Mouse (Mus musculus) neural tube, embryonic 15.5 days (tissue): Measurements from ENCODE around the gene Plekha8. TPM values are rescaled to one million over a fixed set of nuclear protein-coding genes. Genes with fewer than 3 reads are reported as not detected.

Source experiments
- ATAC-seq: fragments of 200-750 bp; cut with Nextera tagmentation; 2 replicates; pipeline ENCODE4 v1.8.0; 2017; ENCODE audit warnings: mild to moderate bottlenecking, moderate TSS enrichment, moderate library complexity; ENCODE audit not compliant: low FRiP score
- H3K27ac ChIP-seq: fragments of 300-500 bp; sonication (generic); replicated peaks from 2 replicates; pipeline ENCODE4 v1.5.1; 2015; ENCODE audit warnings: mild to moderate bottlenecking, inconsistent platforms
- H3K27me3 ChIP-seq: fragments of 300-500 bp; sonication (generic); replicated peaks from 2 replicates; pipeline ENCODE4 v1.6.1; 2015; ENCODE audit warnings: inconsistent platforms
- H3K36me3 ChIP-seq: fragments of 300-500 bp; sonication (generic); 2 replicates; pipeline ENCODE4 v1.6.1; 2015; ENCODE audit warnings: inconsistent platforms
- H3K4me1 ChIP-seq: fragments of 300-500 bp; sonication (generic); 2 replicates; pipeline ENCODE4 v1.6.1; 2015; ENCODE audit warnings: inconsistent platforms
- H3K4me2 ChIP-seq: fragments of 300-500 bp; sonication (generic); 2 replicates; pipeline ENCODE4 v1.6.1; 2015; ENCODE audit warnings: inconsistent platforms, mild to moderate bottlenecking, moderate library complexity
- H3K4me3 ChIP-seq: fragments of 300-500 bp; sonication (generic); replicated peaks from 2 replicates; pipeline ENCODE4 v1.5.1; 2015; ENCODE audit warnings: mild to moderate bottlenecking, inconsistent platforms
- H3K9ac ChIP-seq: fragments of 300-500 bp; sonication (generic); replicated peaks from 2 replicates; pipeline ENCODE4 v1.6.1; 2015; ENCODE audit warnings: mild to moderate bottlenecking, inconsistent platforms
- H3K9me3 ChIP-seq: fragments of 300-500 bp; sonication (generic); replicated peaks from 2 replicates; pipeline ENCODE4 v1.6.1; 2016; ENCODE audit warnings: inconsistent platforms
- WGBS: fragments of 180-500 bp; shearing (Covaris S2); methylation state at CpG from one replicate; pipeline ENCODE4 v1.1.7; 2015; ENCODE audit warnings: mixed read lengths; 5-methylcytosine and 5-hydroxymethylcytosine counted together
- polyA plus RNA-seq: library from polyadenylated mRNA; unstranded; fragments of >200 nt; fragmentation: Nextera tagmentation; extraction: Ambion mirVana; gene quantifications from 2 replicates; pipeline ENCODE4 v1.2.1, GENCODE M21; 2015

Plekha8 gene
- polyA plus RNA-seq, 1 experiment from 2014 or later, result 8.0 TPM

GRCm38 (mm10) chr6:54690838-54691237 lies 95.9 kb downstream of the Plekha8 start:
- Histone ChIP-seq H3K27ac (no peak overlapping the region), H3K9ac (no peak overlapping the region), H3K4me3 (no peak overlapping the region), H3K27me3 (no peaks in the 10 kb centered on the region), H3K36me3 (peaks cover 42% of the 10 kb centered on the region), H3K4me2 (no peak overlapping the region), H3K9me3 (no peaks in the 10 kb centered on the region), H3K4me1 (0 out of 2 replicates have a peak, but pooled peaks cover 2% of the 10 kb centered on the region)
- no peak for ATAC-seq
- WGBS, result 92% methylated on average over 13 of the region's 13 CpGs

GRCm38 (mm10) chr6:54691368-54692116 lies 96.6 kb downstream of the Plekha8 start:
- Histone ChIP-seq H3K9ac (no peak overlapping the region), H3K27me3 (no peaks in the 10 kb centered on the region), H3K36me3 (peaks cover 42% of the 10 kb centered on the region), H3K9me3 (no peaks in the 10 kb centered on the region), H3K27ac (no peak overlapping the region), H3K4me1 (no peaks in the 10 kb centered on the region), H3K4me2 (no peak overlapping the region), H3K4me3 (no peak overlapping the region)
- no peak for ATAC-seq
- 78% methylated on average over 14 of the region's 14 CpGs for WGBS

- Histone ChIP-seq H3K4me2 (no peak overlapping the region), H3K9ac (no peak overlapping the region), H3K9me3 (no peaks in the 10 kb centered on the region), H3K4me1 (no peaks in the 10 kb centered on the region), H3K27ac (no peak overlapping the region), H3K36me3 (peaks cover 42% of the 10 kb centered on the region), H3K4me3 (no peak overlapping the region), H3K27me3 (no peaks in the 10 kb centered on the region)
- ATAC-seq, result no peak
- 74% methylated on average over 1 of the region's 1 CpGs for WGBS
These were observed 97.3 kb downstream of the Plekha8 start for GRCm38 (mm10) chr6:54692201-54692600.

GRCm38 (mm10) chr6:54693286-54693685 lies 98.4 kb downstream of the Plekha8 start:
- Histone ChIP-seq H3K36me3 (peaks cover 42% of the 10 kb centered on the region), H3K4me2 (no peak overlapping the region), H3K9ac (no peak overlapping the region), H3K4me1 (no peaks in the 10 kb centered on the region), H3K4me3 (no peak overlapping the region), H3K9me3 (no peaks in the 10 kb centered on the region), H3K27ac (no peak overlapping the region), H3K27me3 (no peaks in the 10 kb centered on the region)
- no peak for ATAC-seq
- 92% methylated on average over 6 of the region's 6 CpGs for WGBS

Other genes starting within 250 kb of the Plekha8 start
- gene Wipf3, start 165.5 kb upstream of the Plekha8 start, polyA plus RNA-seq, result 1.8 and 2.6 TPM in 2 replicates
- 85.9 and 98.3 TPM in 2 replicates for gene Scrn1, start 28.6 kb upstream of the Plekha8 start, polyA plus RNA-seq
- 12.5 and 14.0 TPM in 2 replicates for gene Fkbp14, start 2.2 kb downstream of the Plekha8 start, polyA plus RNA-seq
- gene Mturn, start 86.5 kb downstream of the Plekha8 start, polyA plus RNA-seq, result 62.7 and 75.0 TPM in 2 replicates
- 5.8 and 5.9 TPM in 2 replicates for gene Znrf2, start 221.8 kb downstream of the Plekha8 start, polyA plus RNA-seq